Mouse (Mus musculus): ENCODE data around the gene Copb1.
"Not testable (repeated sequence)": the region's sequence is repeated elsewhere in the genome, so short reads cannot be mapped to it uniquely, and the experiment has no call there.

Gene Copb1

DNA sequence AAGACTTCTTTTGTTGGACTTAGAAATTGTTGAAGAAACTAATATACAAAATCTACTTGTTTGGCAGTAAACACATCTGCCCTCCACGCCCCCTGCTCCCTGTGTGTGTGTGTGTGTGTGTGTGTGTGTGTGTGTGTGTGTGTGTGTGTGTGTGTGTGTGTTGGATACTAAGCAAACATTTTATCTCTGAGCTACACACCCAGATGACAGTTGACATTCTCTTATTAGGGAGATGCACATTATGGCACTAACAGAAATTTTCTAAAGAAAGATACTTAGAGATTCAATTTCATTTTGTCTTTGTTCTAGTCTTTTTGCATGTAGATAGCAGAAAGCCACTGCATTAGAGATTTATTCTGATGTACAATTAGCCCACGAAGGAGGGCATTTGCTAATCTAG is 37.6 kb downstream of the Copb1 start:
- DNase-seq (ENCODE audit: low spot score), result no peak

DNA sequence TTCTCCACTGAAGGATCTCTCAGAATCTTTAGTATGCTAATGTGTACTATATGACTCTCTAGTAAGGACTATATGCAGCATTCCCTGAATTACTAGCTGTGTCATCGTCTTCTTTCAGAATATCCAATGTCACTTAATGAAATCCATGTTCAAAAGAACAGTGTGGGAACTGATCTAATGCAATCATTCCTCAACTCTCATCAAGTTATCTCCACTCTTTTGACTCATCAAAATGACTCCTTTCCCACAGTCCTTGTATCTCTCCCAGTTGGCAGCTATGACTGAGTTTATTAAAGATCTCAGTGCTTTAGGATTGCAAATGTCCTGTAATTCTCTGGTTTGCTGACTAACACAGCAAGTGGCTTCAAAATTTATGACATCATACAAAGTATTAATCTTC is 40.1 kb downstream of the Copb1 start:
- DNase-seq (ENCODE audit: low spot score), result no peak

DNA sequence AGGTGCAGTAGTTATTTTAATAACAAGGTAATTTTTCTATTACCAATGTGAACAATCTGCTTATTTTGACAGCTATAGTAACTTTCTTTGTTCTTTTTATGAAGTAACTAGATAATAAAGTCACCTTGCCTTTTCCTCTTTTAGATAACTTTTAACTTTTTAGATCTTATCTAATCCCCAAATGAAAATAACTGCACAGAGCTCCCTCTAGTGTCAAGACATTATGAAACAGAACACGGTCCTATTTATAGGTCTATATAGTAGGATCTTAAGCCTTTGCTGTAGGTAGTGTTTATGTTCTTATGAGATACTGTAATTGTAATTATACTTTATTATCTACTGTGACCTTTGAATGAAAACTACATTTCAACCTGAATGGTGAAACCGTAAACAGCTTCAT is 41.0 kb downstream of the Copb1 start:
- DNase-seq (ENCODE audit: low spot score), result no peak

DNA sequence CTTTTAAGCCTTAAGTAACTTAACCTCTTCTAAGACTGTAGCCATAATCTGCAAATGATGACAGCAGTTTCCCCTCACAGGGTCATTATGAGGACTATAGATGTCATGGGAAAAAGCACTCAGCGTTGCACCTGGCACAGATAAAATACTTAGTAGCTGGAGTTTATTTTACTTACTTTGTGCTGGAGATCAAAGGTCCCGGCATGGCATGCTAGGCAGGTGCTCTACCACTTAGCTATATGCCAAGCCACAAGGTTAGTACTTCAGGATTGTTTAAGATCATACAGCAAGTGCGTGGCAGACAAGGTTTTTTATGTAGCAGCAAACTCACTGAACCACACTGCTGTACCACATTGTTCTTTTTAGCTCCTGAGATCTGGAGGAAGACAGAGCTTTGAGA is 43.9 kb downstream of the Copb1 start:
- no peak for DNase-seq (ENCODE audit: low spot score)

DNA sequence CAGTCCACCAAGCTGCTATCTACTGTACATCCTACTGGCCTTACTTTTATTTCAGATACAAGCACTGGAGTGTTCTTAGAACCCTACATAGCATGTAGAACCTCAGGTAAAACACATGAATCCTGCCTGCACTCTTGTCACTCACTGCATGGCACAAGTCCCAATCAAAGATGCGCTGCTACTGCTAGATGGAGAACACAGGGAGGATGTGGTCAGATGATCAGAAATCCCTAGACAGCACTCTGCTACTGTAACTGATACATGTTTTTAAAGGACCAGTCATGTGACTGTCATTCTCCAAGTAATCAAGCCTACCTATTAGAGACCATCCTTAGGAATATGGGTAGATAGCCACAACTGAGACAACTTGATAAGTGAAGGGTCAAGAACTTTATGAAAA is 44.7 kb downstream of the Copb1 start:
- DNase-seq (ENCODE audit: low spot score), result no peak

DNA sequence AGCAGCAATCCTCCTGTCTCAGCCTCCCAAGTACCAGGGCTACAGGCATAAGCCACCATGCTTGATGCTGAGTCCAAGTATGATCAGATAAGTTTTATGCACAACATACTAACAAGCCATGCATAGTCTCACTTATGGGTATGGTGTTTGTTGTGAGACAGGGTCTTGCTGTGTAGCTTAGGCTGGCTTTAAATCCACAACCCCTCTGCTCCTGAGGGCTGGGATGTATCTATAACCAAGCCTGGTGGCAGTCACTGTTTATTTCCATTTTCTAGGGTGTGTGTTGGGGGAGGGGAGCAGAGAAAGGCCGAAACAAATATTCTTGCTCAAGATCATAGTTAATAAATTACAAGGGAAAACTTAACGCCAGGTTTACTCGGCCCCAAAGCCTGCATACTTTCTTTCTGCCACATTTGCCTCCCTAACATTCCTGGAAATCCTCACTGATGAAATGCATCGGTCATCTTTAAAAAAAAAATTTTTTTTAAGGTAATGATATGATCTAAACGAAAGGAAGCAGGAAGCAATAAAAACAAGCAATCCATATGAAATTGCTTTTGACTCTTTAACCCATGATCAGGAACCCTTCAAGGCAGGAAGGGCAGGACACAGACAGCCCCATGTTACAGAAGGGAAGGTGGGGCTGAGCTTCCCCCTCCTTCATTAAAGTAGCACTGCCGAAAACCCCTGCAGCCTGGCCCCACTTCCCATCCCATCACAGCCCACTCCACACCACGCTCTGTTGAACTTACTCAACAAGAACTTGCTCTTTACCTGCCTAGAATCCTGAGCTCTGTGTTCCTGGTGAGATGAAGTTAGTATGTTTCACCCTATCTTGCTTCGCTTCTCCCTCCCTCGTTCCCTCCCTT is 50.8 kb downstream of the Copb1 start:
- no peak for DNase-seq (ENCODE audit: low spot score)

DNA sequence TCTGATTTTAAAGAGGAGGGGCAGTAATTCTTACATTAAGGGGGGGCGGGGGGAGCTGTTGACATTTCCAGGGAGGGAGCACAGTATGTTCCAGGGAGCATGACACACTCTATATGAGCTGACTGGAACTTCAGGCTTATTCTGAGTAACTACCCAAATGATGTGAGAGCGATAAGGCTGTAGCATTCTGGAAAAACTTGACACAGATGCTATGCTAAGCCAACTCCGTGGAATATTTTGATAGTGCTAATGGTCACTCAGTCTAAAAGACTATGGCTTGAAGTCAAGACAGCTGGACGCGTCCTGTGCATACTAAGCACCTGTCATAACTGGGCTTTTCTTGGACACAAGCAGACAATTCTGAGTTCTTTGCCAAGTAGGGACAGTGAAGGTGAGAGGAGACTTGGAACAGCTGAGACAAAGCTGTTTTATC is 51.5 kb downstream of the Copb1 start:
- no peak for DNase-seq (ENCODE audit: low spot score)

DNA sequence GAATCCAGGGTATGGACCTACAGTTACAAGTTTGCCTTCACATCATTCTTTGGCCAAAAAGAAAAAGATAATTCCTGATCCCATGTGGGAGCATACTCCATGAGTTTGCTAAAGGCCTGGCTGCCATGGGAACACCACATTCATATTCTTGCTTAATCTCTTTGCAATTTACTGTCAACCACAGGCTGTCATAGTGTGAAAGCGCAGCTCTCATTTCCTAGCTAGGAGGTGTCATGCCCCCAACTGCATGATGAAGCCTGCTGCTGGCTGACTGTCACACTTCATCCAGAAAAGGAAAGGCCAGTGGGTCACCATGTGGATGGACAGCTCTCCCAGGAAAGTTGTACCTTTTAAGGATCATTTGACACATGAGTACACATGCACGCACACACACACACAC is 53.9 kb downstream of the Copb1 start:
- DNase-seq (ENCODE audit: low spot score), result no peak

DNA sequence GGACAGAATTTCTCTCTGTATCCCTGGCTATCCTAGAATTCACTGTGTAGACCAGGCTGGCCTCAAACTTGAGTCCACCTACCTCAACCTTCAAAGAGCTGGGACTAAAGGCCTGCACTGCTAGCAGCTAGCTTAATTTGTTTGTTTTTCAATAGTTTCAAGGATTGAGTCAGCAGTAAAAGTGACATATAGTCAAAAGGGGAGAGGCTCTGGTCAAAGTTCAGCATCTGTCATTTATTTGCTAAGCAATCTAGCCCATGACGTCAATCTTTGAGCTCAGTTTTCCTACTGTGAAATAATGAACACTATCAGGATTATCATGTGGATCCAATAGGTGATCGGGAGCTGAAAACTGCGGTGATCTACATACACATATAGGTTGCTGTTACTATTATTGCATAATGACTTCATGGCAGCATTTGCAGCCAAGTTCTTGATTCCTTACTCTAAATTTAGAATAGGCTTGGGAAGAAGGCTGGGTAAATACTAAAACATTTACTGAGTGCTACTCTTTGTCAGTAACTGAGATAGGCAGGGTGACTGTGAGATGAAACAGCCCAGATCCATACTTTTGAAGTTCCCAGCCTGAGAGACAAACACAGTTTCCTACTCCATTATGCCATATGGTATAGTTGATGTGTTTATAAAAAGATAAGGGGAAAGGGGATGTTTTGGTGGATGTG is 54.9 kb downstream of the Copb1 start:
- DNase-seq (ENCODE audit: low spot score), result no peak

DNA sequence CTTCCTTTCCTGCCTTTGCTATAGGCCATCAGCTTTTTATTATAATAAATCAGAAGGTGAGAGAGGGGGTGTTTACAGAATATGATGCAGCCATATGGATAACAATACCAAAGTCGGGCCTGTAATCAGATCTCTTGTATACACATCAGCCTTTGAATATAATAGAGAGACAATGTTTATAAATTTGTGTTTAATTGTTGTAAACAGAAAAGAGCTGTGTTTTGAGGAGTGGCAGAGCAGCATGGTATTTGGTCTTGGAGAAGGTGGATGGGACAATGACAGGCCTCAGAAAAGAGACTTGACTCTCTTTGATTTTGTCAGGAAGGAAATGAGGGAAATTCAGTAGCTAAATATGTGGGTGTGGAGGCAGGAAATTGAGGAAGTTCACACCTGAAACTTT is 56.3 kb downstream of the Copb1 start:
- no peak for DNase-seq (ENCODE audit: low spot score)

DNA sequence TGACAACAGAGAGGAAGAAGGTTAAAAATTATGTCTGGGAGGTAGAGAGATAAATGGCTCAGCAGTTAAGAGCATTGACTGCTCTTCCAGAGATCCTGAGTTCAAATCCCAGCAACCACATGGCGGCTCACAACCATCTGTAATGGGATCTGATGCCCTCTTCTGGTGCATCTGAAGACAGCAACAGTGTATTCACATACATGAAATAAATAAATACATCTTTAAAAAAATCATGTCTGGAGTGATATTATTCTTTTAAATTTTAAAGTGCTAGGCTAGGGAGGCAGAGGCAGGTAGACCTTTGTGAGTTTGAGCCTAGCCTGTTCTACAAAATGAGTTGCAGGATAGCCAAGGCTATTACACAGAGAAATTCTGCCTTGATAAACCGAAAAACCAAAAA is 57.9 kb downstream of the Copb1 start:
- not testable (repeated sequence) for DNase-seq (ENCODE audit: low spot score)

DNA sequence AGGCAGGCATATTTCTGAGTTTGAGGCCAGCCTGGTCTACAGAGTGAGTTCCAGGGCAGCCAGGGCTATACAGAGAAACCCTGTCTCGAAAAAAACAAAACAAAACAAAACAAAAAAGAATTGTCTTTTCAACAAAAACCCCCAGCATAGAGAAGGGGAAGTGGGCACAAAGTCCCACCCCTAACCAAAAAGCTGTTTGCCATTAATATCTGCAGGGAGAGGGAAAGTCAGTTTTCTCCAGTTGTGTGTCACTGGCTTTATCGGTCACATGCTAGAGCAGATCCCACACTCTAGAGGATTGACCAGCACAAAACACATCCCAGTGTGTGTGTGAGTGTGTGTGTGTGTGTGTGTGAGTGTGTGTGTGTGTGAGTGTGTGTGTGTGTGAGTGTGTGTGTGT is 59.7 kb downstream of the Copb1 start:
- not testable (repeated sequence) for DNase-seq (ENCODE audit: low spot score)

DNA sequence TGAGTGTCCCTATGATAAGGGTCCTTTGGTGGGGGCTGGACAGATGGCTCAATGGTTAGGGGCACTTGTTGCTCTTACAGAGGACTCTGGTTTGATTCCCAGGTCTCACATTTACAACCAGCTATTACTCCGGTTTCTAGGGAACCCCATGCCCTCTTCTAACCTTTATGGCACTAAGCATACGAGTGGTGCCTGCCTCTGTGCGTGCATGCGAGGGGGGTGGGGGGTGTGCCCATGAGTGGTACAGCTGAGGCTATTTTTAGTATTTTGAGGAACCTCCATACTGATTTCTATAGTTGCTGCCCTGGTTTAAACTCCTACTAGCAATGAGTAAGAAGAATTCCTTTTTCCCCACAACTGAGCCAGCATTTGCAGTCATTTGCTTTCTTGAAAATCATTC is 60.3 kb downstream of the Copb1 start:
- no peak for DNase-seq (ENCODE audit: low spot score)

DNA sequence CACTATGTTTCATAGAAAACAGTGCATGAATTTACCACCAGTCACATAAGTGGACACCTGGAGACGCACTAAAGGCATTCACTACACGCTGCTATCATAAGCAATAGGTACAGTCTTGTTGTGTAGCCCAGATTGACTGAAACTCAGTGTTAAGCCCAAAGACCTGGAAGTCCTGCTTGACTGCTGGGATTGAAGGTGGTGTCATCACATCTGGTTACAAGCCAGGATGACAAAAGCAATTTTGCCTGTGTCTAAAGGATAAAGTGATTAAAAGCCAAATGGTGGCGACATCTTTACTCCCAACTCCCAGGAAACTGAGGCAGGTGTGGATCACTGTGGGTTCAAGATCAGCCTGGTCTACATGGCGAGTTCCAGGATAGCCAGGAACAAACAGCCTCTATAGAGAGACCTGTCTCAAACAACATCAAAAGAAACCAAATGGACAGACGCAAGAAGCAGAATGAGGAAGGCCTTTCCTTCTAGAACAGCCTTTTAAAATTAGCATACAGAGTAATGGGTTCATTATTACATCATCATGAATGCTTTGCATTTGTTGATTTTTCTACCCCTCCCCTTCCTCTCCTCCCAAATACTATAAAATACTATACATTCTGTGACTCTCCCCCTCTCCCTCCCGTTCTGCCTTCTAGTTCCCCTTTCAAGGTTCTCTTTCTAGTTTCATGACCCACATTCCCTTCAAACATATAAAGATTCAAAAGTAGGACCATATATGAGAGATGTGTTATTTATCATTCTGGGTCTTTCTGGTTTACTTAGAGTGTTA is 61.0 kb downstream of the Copb1 start:
- no peak for DNase-seq (ENCODE audit: low spot score)

DNA sequence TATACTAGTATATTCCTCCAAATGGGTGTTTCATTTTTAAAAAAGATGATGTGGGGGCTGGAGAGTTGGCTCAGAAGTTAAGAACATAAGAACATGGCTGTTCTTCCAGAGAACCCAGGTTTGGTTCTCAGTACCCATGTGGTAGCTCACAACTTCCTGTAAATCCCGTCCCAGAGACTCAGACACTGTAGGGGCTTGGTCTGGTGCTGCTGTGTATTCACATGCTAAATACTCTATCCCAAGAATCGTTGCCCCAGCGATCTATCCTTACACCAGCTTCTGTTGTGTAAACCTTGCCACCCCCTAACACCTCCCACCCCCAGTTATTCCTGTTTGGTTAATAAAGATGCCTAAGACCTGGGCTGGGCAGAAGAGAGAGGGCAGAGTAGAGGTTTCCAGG is 61.9 kb downstream of the Copb1 start:
- DNase-seq (ENCODE audit: low spot score), result no peak

DNA sequence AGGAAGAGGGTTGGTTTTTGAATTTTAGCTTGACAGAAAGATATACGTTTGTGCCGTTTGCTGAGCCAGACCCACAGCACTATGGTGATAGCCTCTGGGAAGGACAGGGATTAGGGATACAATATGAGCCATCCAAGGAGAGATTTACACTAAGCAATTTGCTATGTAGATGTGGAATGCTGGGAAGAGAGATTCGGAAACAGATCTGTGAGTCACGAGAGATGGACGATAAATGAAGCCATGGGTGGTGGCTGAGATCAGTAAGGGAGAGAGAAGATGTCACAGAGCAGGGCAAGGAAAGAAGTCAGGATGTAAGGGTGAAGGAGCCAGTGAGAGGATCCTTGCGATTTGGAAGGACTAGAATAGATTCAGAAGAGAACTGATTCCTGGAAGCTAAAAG is 71.1 kb downstream of the Copb1 start:
- DNase-seq (ENCODE audit: low spot score), result no peak

DNA sequence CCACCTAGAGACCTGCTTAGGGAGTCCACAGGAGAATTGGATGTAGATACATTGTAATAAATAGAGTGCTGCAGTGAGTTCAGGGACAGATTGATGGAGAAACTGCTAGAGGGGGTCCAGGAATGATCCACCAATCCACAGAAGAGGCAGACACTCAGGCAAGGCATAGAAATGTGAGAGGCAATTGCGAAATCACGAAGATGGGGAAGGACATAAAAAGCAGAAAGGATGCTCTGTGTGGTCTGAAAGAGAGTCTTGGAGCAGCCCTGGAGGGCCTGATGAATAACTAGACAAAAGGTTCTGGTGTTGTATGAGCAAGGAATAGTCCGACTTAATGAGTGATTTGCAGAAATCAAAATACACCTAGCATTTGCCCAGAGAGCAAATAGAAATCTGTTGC is 71.8 kb downstream of the Copb1 start:
- no peak for DNase-seq (ENCODE audit: low spot score)

DNA sequence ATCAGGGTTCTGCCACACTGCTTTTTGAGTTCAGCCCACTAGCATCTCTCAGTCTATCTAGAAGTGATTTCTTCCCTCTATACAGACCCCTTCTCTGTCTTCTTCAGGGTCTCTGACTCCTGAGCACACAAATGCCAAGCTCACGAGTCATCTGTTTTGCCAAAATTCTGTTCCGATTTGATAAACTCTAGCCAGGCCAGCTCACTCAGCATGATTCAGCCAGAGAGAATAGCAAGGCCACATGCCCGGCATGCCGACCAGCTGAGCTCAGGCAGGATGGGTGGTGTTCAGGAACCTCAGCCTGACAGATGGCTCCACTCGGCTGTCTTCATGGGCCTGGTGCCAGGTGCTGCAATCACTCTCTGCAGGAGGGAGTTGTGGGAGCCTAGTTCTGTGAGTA is 73.1 kb downstream of the Copb1 start:
- DNase-seq (ENCODE audit: low spot score), result peak; percentile 87

DNA sequence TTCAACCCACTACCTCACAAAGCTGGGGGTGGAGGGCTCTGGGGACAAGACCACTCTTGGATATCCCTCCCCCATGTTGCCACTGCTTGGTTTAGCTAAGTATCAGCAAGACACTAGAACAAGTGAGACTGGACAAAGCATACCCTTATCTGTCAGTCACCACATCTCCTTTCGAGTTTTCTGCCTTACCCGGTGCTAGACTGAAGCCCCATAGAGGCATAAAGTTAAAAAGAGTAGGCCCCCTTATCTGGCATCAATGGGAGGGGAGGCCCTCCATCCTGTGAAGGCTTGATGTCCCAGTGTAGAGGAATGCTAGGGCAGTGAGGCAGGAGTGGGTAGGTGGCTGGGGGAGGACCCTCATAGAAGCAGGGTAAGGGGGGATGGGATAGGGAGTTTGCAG is 77.9 kb downstream of the Copb1 start:
- DNase-seq (ENCODE audit: low spot score), result no peak

DNA sequence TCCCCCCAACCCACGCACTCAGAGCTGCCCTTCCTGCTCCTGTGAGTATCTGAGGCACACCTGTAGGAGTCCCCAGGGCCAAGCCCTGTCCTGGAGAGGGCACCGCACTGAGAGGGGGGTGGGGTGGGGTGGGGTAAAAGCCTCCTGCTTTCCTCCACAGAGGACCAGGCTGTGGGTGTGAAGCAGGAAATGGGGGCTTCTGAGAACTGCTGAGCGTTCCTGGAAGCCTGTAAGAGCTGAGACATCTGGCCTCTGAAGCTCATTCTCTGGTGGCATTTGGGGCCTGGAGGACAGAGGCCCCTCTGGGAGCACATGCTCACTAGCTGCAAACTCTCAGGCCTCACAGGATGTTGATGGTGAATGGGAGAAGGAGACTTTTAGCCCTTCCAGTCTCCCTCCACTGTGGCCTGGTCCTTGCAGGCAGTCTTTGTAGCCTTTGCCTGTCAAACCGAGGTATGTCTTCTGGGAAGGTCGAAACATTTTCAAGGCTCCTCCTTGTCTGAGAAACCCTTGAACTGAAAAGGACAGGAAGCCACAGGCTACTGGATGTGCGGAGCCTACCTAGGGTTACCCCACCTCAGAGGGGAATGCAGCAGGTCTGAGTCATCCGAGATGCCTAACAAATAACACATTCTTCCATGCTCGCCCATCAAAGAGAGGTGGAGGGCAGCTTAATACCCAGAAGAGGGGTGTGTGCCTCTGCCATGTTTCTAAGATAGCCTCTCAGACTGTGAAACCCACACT is 83.0 kb downstream of the Copb1 start:
- DNase-seq (ENCODE audit: low spot score), result peak; percentile 35

DNA sequence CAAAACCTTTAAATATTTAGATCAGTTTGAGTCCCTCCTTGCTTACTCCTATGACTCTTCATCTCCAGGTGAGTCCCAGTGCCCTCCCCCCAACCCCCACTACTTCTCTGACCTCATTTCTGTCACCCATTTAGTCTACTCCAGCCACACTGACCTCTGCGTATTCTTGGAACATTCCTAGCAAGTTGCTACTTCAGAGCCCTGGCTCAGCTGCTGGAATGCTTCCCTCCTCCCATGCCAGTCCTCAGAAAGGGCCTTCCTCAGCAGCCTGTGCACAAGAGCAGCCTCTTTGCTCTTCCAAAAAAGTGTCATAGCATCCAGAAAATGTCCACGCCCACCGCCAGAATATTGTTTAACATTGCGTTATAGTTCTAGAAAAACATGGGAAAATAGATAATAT is 84.5 kb downstream of the Copb1 start:
- no peak for DNase-seq (ENCODE audit: low spot score)

DNA sequence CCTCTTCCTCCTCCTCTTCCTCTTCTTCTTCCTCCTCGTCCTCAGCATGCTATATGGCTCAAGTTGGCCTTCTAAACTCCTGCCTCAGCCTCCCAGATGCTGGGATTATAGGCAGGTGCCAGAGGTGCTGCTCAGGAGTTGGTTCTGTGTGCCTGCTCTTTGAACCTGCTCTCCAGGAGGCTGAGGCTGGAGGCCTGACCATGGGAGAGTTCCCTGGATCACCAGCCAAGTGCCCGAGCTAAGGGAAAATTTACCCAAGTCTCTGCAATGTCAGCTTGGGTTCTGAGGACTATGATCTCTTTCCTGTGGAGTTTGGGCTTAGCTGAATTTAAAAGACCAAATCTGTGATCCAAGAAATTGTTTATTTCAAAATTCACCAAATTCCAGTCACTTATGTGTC is 85.1 kb downstream of the Copb1 start:
- DNase-seq (ENCODE audit: low spot score), result no peak

Data from ovary, adult 18-20 months (tissue).